Mouse (Mus musculus) embryonic fibroblast, embryonic 13.5 days (primary cell): ENCODE data around the gene Snph.
A peak's percentile ranks its signal among the peaks of the same experiment; 100 is the strongest.

Experiments used
- CTCF ChIP-seq: IDR thresholded peaks from 2 replicates; pipeline ENCODE4 v1.5.1; 2011; ENCODE audit warnings: mild to moderate bottlenecking, control low read depth, low read length, moderate library complexity, borderline replicate concordance; ENCODE audit not compliant: insufficient read depth
- POLR2A ChIP-seq: IDR thresholded peaks from 2 replicates; pipeline ENCODE4 v1.6.1; 2011; ENCODE audit warnings: low read depth, mild to moderate bottlenecking, control low read depth, low read length, moderate library complexity

GRCm38 (mm10) chr2:151632159-151632814, at the start of gene Snph:
- no peak for TF ChIP-seq POLR2A
- TF ChIP-seq CTCF = 0 out of 2 replicates have a peak, but pooled peaks have one; percentile 5
